Mouse (Mus musculus) mature B cell (primary cell): ENCODE measurements around the gene Phb2.

ENCODE experiments used
- in situ Hi-C: fragments of 300-500 bp; cut with MboI; formaldehyde crosslinking; loops from 2 replicates; pipeline ENCODE4 v1.14.3; 2019

The Phb2 gene

DNA sequence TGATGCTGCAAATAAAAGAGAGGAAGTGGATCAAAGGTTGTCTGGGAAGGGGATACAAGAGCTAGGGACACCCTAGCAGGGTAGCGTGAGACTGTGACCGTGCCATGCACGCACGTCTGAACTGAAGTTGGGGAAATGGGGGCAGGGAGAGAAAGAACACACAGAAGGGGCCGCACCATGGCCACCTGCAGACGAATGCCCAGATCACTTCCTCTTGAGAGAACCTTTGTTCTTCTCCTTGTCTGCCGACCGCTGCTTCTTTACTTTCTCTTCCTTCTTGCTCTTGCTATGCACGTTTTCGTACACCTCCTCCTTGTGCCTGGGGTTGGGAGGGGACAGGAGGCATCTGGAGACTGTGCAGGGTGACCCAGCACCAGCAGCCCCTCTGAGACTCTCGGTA lies 8.8 kb downstream of the Phb2 start:
- in situ Hi-C loops = no loop called here

DNA sequence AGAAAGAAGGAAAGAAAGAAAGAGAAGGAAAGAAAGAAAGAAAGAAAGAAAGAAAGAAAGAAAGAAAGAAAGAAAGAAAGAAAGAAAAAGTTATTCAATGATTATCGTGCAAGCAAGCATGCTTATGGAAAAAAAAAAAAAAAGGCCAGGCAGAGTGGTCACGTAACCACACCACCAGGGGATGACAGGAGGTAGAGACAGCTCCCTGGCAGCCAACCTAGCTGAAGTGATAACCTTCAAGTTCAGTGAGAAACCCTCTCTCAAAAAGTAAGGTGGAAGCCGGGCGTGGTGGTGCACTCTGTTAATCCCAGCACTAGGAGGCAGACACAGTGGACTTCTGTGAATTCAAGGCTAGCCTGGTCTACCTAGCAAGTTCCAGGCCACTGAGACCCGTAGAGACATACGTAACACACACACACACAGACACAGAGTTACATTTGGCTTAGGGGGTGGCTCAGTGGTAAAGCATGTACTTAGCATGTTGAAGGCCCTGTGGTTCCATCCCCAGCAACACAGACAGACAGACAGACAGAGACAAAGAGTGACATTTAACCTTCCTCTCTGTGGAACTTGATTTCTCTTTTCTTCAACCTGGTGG lies 10.8 kb downstream of the Phb2 start:
- in situ Hi-C loops = no loop called here

DNA sequence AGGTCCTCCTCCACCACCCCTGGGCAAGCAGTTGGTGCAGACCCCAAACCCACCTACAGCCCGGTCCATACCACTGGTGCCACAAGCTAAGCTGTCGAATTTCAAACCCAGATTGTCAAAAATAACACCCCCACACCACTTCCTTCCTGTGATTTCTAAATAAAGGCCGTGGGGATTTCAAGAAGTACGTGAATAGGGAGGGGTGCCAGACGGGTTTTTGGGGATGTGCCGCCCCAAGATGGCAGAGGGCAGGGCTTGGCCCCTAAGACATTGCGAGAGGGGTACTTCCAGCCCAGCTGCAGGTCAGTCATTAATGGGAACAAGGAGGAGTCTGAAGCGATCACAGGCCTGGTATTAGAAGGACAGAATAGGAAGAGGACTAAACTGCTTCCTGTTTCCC lies 11.4 kb downstream of the Phb2 start:
- in situ Hi-C loops = no loop called here

DNA sequence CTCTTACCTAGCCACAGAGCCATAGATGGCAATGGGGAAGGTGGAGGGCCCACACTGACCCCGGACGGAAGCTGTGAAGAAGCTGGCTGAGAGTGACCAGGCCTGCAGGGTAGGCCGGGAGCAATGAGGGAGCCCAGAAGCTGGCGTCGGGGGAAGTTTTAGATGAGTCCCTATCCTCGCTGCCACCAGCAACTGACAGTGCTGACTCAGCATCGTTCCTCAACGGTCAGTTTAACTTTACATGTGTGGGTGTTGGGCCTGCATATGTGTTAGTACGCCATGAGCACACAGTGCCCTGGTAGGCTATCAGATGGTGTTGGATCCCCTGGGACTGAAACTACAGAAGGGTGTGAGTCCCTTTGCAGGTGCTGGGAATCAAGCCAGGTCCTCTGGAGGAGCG lies 12.3 kb downstream of the Phb2 start:
- in situ Hi-C loops = no loop called here

DNA sequence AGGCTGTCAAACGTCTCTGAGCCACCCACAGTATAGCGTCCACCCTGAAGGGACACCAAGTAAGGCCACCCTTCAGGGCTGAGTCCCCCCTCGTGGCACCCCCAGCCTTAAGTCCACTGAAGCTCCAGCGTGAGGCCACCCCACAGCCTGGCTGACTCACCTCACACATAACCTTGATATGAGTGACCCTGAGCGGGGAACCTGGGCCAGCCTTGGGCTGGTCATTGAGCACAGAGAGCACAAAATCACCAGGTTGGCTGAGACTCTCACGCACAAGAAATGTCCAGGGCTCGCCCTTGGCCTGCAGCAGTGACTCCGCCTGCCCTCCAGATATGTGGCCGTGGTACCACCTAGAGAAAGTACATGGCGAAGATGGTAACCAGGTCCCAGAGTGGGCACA lies 16.5 kb downstream of the Phb2 start:
- in situ Hi-C loops = no loop called here

DNA sequence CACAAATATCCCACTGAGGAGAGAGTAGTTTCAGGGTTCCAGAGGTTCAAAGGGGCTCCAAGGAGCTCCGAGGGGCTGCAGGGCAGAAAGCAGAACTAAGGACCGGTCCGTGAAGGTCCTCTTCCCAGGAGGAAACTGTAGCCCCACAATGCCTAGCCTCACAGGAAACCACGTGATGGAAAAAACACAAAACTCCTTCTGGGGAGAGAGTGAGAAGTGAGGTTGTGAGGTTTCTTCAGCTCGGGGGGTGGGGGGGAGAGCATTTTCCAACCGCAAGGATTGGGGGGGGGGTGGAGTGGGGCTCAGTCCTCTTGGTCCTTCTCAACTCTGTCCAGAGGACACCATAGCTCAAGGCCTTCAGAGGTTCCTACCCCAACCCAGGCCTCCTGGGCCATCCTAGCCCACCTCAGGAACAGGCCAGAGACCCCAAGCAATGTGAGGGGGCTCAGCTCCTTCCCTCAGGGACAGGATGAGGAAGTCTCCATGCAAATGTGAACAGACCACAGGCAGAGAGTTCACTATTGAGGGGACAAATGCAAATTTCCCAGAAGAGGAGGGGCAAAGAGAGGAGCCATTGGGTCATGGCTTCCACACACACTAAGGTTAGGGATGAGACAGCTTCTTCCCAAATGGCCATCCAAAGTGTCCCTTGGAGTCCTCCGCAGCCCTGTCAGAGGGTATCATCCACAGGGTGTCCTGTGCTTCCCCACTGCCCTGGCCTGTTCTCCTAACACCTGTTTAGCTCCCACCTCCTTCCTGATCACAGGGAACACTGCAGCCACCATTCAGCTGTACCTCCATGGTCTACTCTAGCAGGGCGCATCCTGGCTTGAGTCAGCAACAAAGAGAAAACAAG lies 17.9 kb downstream of the Phb2 start:
- in situ Hi-C loops = no loop called here

DNA sequence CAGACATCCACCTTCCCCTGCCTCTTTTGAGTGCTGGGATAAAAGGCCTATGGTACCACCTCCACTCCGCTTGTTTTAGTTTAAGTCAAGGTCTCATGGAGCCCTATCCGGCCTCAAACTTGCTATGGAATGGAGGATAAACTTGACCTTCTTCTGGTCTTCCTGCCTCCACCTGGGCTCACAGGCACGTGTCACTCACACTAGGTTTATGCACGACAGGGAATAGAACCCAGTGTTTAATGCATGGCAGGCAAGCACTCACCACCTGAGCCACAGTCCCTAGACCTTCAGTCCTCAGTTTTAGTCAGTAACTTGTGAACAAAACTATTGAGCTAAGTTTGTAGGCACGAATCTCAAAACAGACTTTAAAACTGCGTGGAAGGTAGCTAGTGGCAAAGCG lies 18.9 kb downstream of the Phb2 start:
- in situ Hi-C loops = no loop called here

DNA sequence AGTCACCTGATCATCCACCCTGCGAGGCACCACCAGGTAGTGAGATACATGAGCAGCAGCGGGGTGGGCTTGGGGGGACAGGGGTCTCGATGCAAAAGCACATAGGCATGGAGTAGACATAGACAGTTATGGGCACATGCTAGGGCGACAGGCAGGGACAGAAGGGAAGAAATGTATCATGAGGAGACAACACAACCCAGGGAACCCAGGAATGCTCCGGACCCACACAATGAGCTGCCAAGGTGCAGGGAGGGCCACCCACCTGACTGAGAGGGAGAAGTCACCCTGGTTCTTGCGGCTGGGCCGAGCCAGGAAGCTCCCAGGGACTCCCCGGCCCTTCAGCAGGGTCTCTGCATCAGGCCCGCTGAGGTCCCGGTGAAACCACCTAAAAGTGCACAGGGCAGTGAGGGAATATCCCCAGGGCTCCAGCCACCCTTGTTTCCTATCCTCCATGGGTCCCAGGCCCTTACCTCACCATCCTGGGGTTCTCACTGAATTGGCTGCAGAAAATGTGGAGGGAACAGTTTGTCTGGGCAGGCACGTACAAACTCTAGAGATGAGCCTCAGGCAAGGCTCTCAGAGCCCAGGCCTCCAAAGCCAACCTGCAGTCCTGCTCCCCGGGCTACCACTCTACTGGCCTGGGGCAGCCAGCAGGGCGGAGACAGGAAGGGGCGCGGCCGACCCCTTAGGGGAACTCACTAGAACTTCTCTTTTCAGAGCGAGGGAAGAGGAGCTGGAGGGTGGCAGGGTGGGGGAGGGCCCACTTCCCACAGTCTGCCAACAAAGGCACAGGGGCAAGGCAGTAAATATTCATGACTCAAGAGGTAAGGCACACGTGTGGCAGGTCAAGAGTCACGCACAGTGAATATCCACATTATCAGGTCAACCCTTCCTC lies 20.6 kb downstream of the Phb2 start:
- in situ Hi-C loops = no loop called here

DNA sequence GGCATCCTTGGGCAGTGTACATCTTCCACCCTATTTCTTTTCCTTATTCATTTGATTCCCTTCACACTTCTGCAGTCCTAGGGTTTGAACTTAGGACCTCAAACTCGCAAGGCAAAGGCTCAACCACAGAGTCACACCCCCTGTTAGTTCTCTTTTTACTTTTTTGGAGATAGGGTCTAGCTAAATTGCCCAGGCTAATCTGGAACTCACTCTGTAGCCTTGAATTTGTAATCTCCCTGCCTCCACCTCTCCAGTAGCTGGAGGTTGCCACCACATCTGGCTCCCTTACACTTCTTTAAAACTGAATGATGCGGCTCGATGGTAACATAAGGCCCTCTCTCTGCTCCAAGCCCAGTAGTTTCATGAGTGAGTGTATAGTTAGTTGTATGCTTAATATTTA lies 22.3 kb downstream of the Phb2 start:
- in situ Hi-C loops = no loop called here

DNA sequence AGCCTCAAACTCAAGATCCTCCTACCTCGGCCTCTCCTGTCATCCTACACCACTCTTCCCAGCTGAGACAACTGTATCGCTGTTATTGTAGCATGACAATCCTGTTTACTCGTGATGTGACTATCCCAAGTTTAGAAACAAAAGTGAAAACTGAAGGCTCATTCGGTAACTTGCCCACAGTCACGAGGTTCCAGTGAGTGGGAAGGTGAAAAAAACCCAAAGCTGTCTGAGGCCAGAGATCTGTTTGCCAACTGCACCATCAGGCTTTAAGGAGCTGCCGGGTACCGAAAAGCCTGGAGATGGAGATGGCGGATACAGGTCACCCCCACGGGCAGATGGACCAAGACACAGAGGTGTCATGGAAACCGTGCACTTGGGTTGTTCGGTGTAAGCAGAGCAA lies 24.9 kb downstream of the Phb2 start:
- in situ Hi-C loops = no loop called here

DNA sequence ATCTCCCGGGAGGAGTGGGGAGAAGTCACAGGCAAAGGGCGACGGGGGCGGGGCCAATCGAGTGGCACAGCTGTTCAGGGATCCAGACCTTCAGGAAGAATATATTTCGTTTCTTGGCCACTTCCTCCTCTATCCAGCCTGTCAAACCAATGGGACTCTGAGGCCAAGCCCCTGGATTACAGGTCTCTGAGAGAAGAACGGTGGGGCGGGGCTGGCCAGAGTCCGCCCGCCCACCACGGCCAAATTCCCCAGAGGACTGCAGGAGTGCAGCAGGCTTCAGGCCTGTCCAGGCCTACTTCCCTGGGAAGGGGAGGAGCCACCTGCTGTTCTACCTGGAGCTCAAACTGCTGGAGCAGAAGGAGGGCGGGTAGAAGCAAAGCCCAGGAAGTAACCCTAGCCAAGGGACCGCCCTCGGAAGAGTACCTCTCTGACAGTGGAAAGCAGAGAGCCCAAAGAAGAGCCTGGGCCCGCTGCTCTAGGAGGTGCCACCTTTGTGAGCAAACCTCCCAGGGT lies 26.4 kb downstream of the Phb2 start, which contains the start of gene Ptpn6:
Gene Ptpn6 (minus strand): TSS at position 204 of the 513 bp plus-strand sequence.
- in situ Hi-C loops = no loop called here

DNA sequence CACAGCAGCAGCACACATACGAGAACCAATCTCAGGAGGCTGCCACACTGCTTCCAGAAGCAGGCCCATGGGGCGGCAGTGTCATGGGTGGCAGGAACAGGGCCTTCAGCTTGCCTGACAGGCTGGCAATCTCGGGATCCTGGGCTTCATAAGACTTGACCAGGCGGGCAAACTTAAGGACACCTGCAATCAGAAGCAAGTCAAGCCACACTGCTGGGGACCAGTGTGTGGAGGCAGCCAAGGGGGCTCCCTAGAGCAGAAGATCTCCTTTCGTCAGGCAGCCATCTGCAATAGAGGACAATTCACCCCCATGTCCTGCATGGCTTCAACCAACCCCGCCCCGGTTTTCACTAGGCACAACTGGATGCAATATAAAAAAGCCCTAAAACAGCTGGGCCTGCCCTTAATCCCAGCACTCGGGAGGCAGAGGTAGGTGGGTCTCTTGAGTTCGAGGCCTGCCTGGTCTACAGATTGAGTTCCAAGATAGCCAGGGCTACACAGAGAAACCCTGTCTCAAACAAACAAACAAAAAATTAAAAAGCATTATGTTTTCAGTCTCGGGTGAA lies 27.2 kb downstream of the Phb2 start:
- in situ Hi-C loops = no loop called here

DNA sequence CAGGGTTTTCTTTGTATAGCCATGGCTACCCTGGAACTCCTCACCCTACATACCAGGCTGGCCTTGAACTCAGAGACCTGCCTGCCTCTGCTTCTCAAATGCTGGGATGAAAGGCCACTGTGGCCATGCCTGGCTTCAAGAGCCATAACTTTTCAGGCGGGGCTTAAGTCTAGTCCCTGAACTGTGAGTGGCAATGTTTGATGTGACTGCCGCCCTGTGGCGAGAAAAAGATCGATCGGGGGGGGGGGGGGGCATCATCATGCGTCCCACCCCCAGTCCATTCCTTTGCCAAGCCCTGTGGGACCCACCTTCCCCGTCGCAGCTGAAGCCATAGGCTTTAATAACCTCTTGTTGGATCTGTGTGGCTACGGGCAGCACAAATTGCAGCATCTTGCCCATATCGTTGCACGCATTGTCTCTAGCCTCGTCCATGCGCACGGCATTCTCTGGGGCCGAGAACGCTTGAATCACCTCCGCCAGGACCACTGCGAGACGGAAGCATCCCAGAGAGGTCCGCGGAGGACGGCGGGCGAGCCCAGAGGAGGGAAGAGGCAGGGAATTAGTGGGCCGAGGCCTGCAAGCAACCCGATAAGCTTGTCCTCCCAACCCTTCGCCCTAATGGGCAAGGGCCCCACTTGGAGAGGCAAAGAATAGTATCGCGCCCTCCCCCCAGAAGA lies 28.2 kb downstream of the Phb2 start:
- in situ Hi-C loops = no loop called here

DNA sequence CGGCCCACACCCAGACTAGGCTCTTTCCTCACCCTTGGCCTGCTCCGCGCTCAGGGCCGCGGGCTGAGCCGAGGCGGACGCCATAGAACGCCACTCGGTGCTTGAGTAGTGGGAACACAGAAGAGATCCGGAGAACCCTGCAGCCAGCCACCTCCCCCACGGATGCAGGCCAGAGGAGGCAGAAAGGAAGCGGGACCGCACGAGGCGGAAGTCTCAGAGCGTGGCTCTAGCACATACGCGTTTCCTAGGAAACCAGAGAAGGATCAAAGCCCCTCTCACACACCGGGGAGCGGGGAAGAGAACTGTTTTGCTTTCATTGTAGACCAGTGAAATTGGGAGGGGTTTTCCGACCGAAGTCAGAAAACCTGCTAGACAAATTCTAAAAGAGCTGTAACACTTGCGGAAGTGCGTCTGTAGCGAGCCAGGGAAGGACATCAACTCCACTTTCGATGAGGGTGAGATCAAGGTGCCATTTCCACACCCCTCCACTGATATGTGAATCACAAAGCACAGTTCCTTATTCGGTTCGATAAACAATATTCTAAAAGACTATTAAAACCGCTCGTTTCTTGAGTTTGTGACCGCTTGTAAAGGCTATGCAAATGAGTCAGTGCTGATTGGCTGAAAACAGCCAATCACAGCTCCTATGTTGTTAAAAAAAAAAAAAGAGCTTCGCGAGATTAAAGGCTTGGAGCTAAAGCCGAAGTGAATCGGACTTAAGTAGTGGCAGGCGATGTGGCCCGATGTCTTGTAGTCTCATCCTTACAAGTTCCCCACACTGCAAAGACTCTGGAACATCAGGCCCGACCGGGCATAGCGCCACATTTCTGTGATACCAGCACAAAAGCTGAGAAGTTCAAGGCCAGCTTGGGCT lies 29.0 kb downstream of the Phb2 start, which contains the start of gene Grcc10:
Gene Grcc10 (minus strand): TSS at position 487 of the 874 bp plus-strand sequence.
- in situ Hi-C loops = no loop called here

DNA sequence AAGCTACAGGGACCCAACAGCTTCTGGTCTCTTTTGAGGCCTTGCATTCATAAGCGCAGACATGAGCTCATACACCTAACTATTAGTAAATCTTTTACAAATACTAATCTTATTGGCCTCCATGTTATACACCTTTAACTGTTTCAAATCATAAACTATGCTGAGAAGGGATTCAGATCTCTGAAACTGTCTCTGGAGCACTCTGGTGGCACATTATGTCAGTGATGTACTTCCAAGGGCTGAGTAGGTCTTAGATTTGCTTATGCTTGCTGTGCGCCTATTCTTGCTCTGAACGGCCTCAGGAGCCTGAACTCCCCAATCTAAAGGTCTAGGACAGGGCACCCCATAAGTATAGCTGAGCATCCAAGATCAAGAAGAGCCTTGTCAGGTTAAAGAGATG lies 29.7 kb downstream of the Phb2 start:
- in situ Hi-C loops = no loop called here

DNA sequence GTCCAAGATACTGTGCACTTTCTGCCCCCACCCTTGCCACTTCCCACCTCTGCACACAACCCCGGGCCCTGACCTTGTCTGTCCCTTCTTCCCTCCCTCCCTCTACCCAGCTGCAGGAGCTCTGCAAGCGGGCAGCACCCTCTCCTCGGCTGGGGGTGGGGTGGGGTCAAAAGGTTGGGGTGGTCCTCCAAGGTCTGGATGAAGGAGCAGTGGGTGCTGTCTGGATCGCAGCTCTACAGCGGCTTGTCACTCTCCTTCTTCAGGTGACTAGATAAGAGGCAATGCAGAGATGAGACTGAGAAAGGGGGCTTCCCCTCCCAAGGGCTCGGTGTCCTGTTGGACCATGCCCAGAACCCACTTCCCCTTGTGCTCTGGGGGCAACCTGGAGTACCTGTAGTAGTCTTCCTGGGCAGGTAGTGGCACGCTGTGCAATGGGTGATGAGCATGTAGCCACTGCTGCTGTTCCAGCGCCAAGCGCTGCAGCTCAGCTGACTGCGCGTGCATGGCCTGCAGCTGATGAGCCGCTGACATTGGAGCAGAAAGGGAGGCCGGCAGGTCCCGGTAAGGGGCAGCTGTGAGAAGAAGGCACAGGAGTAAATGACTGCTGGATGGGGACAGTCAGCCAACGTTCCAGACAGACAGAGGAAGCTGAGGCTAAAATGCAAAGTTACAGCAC lies 30.8 kb downstream of the Phb2 start:
- in situ Hi-C loops = no loop called here

DNA sequence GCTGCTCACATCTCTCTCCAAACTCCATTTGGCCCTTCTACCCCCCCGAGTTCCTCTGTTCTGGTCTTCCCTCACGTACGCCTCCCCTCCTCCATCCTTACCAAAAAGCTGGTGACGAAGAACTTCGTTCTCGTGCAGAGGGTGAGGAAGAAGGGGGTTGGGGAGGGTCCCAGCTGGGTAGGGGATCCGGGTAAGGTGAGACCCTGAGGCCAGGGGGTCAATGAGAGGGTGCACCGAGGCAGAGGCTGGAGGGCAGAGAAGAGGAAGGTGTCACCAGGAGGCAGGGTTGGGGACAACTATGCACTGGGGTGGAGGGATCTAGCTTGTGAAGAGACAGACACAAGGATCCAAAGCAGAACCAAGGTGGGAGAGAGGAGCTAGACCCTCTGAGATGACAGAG lies 31.5 kb downstream of the Phb2 start:
- in situ Hi-C loops = no loop called here

DNA sequence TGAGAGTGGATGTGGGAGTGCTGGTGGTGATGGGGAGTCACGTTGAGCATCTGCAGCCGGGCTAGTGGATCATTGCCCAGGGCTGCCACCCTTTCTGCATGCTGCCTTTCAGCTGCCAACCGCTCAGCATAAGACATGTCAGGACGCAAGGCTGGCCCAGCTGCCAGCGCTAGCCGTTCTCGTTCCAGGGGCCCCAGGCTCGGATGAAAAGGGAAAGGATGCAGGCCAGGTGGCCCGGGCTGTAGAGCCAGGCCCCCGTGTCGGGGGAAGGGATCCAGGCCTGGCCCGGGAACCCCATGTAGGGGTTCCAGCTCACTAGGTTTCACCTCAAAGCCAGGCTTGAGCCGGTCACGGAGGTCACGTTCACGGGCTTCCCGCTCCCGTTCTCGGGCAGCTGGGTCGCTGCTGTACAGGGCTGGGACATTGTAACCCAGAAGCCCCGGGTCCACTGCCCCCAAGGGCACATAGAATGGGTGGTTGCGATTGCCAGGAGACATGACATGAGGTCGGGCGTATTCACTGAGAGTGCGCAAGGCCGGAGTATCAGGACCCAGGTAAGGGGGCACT lies 32.7 kb downstream of the Phb2 start:
- in situ Hi-C loops = no loop called here
